Mouse (Mus musculus) CD4-positive, CD25-positive, alpha-beta regulatory T cell, adult 2 months (primary cell): ENCODE measurements around the gene Ahdc1.

ENCODE experiments used
- DNase-seq: peaks from one replicate; pipeline ENCODE4 v3.0.0-alpha.2; 2012; ENCODE audit warnings: low read depth, low spot score

The Ahdc1 gene

DNA sequence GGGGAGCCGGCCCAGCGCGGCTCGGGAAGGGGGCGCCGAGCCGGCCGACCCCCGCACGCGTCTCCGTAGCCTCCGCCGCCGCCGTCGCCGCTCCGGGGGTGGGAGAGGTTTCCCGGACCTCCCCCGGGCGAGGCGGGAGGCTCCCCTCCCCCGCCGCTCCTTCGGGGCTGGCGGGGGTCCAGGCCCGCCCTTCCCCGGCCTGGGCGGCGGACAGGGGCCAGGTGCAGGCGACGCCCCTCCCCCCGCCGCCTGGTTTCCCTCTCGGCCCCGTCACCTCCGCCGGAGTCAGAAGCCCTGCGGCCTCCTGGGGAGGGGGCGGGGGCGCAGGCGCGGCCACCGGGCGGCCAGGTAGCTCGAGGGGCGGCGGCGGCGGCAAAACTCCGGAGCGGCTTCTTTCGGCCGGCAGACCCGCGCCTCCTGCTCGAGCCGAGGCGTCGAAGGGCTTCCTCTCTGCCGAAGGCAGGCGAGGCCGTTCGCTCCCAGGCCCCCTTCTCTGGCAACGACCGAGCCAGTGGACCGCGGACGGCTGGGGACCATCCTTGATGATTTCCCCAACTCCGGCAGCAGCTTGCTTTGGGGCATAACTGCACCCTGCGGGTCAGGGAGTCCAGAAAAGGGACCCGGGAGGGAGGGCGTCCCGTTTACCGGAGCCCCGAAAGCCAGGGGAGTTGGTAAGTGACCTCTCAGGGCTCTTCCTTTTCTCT, 28.2 kb downstream of the Ahdc1 start:
- peak; percentile 46 for DNase-seq

DNA sequence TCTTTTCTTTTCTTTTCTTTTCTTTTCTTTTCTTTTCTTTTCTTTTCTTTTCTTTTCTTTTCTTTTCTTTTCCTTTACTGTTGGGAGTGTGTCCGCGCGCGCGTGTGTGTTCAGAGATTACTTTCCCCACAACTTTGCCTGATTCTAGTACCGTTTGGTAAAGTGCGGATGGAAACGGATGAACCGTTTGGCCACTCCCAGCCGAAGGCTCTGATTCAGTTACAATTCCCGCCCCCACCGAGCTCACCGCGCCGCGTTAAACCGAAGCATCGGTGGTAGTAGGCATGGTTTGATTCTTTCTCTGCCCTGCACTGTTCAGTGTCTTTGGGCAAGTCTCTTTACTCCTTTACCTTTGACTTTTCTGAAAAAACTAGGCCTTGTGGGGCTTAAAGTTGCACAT, 28.8 kb downstream of the Ahdc1 start:
- no peak for DNase-seq

DNA sequence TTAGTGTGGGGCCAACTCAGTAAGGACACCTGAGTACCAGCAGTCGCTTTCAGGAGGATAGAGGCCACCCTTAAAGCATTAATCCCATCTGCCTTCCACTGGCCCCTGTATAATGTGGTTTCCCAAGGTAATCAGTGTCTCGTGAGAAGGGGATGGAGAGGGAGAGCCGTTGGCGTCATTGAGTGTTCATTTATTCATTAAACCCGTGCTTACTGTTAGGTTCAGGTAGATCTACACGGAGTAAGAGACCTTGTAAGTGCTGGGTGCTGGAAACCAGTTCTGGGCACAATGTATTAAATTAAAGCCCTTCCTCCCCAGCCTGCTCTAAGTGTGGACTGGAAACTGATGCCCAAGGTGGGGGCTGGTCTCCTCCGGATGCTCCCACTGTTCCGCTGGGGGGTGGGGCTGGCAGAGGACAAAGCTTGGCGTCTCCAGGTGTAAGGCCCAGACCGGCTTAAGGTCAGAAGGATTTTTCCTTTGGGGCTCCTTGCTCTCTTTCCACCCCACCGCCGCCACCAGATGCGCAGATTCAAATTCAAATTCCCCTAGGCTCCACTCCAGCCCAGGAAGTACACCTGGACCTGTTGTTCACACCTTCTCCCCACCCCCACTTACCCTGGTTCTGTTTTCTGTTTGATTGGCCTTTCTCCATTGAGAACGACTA, 29.3 kb downstream of the Ahdc1 start:
- no peak for DNase-seq

- no peak for DNase-seq
These were observed 31.2 kb downstream of the Ahdc1 start for GRCm38 (mm10) chr4:133042244-133042643.

DNA sequence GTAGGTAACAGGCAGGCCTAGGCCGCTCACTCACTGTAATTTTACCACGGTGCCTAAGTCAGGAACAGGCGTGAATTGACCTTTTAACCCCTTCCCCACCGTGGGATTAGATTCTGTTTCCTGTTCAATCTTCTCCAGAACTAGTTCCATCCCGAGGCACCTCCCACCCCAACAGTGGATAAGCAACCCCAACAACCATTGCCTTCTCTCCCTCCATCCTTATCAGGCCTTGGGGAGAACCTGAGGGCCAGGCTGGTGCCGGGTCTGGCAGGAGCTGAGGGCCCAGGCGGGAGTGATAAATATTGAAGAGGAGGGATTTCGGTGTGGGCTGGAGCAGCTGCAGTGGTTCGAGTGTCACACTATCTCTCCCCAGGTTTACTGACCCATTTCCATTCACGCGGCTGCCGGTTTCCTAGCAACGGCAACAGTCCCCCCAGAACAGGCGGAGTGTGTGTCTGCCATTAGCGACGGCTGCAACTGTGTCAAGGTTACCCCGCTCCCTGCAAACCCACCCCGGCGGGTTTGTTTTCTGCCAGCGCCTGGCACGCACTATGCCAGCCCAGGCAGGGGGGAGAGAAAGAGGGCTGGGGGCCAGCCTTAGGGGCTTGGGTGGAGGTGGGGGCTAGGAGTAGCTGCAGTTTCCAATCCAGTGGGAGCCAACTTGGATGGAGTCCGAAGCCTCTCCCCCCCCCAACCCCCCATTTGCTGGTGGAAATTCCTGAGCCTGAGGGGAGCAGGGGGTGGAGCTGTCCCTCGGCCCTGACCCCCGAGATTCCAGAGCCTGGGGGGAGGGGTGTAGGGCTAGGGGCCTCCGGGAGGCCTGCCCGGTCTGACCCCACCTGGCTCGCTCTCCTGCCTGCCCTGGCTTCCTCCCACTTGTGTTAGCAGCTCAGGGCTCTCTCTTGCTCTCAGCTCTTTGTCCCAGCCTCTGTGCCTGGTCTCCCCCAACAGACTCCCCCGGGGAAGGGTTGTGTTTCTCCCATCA, 31.9 kb downstream of the Ahdc1 start:
- DNase-seq, result no peak

DNA sequence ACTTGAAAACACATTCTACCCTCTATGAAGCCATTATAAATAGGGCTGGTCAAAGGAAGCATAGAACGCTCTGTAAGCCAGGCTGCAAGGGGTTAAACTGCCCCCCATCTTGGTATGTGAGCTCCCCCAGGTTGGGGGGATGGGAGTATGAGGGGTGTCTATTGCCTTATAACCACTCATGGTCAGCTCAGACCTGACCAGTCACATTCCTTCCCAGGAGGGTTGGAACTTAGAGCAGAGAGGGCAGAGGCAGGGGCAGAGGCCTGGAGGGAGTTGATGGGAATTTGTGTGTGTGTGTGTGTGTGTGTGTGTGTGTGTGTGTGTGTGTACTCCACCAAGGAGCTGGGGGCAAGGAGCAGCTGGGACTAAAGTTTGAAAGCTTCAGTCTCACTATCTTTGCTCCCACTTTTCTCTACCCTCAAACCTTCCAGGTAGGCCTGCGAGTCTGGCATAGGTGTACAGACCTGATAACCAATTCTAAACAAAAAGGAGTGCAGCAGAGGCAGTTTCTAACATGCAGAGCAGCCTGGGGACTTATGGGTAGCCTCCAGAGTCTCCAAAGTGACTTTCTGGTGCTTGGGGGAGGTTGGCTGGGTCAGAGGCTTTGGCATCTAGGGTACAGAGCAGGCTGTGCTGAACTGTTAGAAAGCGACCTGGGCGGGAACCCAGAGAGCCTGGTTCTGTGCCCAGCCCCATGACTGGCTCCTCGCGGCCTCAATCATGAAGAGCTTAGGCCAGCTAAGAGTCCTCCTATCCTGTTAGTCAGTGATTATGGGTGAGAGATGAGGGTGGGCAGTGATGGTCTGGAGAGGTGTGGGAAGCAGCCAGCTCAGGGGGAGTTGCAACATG, 33.0 kb downstream of the Ahdc1 start:
- DNase-seq, result no peak

DNA sequence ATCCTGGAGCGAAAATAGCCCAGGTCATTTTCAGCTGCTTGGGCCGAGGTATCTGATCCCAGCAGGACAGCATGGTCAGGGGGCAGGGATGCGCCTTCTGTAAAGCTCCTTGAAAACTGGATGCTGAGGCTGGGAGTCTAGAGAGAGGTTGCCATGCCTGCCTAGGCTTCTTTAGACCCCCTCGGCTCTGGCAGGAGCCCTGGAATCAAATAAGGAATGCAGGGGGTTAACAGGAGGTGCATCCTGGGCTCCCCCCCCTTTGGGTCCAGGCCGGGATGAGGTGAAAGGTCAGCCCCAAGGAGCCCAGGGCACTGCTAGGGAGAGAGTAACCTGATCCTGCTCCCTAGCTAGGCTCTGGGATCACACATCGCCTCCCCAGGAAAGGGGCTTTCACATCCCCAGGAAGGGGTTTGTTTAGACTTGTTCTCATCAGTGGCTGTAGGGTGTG, 33.6 kb downstream of the Ahdc1 start:
- DNase-seq, result no peak

GRCm38 (mm10) chr4:133045771-133046474, 34.9 kb downstream of the Ahdc1 start:
- no peak for DNase-seq

DNA sequence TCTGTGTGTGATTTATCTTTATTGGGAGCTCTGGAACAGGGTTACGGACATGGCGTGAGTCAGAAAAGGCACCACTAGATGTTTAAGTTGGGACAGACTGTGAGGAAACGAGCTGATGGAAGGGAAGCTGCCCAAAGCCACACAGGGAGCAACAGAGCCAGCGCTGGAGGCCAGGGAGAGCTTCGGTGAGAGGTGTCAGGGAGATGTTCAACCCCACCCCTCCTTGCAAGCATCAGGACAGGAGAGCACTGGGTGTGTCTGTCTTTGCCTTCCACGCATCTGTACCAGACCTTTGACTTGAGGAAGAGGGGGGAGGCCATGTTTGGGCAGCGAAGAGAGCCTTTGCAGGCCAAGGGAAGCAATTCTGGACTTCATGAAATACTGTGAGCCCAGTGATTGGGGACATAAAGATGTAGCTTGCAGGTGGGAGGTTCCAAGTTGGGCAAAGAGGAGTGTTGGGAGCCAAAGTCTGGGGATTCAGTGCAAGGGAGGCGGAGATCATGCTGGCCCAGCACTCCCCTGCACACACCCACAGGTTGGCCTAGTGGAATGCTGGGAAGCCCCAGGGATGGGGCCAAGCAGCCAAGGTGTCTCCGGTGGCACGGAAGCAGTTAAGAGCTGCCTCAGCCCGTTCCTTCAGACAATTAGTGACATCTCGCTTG, 35.8 kb downstream of the Ahdc1 start:
- DNase-seq, result no peak

DNA sequence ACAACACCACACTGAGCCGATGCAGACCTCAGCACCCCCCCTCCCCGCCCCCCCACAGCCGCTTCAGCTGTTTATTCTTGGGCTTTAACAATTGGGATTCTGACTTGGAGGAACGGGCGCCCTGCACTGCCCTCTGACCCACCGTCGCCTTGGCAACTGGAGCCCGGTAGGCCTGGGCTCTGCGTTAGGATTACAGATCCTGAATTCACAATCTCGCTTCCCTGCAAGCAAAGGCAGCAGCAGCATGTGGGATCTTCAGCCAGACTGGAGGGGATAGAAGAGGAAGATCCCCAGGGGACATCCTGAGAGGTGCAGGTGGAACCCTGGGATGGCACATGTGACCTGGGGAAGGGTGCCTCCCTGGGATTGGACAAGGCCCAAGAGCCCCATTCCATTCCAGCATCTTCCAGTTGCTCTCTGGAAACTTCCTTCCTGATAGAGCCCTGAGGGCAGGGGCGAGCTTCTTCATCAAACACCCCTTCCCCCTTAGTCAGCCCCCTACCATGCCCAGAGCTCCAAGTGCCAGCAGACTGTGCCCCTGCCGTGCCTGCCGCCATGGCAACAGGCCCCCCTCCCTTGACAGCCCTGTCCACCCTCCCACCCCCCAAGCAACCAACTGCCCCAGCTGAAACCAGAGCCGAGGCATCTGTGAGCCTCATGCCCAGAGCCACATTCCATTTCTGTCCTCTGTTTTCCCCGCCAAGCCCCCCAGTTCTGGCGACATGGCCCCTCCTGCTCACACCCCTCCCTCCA, 36.5 kb downstream of the Ahdc1 start:
- no peak for DNase-seq

DNA sequence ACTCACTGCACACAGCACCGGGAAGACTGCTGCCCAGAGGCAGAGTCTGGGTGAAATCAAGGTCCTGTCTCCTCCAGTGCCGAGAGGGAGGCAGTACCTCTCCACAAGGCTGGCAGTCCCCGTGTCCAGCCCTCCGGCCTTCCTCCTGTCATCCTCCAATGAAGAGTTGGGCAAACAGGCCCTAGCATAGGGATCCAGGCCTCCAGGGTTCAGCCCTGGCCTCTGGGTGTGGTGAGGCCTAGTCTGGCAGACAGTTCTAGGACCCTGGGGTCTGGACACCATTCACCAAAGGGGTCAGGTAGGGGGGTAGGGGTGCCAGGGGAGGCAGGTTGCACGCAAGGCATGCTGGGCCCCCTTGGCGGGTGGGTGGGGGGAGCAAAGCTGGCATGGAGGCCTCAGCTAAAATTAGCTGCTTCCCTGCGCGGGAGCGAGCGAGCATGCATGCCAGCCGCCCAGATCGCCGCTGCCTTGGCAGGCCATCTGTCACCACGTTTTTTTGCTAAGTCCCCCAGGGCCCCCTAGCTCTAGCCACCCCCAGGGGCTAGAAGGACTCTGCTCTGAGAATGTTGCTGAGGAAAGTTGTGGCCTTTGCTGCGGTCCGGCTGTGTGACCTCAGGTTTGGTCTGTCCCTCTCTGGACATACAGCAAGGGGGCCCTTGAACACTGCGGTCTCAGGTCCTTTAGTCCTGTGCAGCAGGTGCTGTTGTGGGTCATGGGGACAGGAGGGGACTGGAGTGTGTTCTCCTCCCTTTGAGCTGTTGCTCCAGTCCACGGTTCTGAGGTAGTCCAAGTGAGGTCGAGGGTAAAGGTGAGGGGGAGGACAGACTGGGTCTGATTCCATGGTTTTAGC, 38.2 kb downstream of the Ahdc1 start:
- no peak for DNase-seq

DNA sequence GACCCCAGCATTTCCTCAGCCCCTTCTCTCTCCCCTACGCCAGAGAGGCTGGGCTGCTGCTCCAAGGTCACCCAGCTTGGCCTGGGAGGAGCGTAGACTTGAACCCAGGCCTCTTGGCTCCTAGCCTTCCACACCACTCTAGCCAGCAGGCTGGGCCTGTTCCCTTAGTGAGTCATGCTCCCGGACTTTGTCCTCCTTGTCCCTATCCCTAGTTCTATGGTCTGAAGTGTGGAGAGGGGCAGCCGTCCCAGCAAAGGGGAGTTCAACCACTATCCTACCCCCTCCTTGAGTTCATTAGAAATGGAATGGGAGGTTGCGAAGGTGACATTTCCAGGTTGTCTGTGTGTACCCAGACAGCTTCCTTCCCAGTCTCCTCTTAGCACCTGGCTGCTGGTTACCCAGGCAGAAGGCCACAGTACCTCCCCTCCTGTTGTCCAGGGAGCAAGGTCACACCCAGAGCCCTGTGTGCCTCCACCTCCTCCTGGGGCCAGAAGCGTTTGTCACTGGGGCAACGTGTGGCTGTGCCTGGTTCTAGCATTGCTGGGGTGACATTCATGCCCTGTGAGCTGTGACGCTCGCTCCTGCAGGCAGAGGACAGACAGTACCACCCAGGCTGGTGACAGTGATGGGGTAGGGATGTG, 39.3 kb downstream of the Ahdc1 start:
- DNase-seq, result no peak

DNA sequence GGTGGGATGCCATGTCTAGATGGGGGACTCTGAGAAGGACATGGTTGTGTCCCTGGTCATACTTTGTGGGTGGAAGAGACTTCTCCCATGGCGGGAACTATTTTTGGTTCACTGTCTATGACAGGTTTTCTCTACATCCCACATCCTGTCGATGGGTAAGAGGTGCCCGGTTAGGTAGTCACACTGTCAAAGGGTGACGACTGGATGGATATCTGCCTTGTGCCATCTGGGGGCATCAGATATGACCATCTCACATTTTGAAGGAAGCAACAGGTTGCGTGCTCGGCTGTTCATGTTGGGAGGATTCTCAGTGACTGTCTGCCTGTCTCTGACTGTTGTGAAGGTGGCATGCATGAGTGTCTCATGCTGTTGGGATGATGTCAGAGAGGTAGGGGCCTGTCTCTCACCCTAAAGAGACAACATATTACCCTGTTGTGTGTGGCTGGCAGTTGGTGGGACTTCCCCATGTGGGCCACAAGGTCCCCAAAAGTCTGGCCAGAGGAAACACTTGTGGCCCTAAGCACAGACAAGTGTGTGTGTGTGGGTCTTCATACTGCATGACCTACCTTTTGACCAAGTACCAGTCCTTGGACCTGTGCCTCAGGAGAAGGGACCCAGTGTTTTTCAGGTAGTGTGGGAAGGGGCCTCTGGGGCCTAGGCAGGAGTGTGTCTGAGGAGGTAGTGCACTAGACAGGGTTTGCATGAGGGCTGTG, 39.9 kb downstream of the Ahdc1 start:
- DNase-seq, result peak; percentile 48

DNA sequence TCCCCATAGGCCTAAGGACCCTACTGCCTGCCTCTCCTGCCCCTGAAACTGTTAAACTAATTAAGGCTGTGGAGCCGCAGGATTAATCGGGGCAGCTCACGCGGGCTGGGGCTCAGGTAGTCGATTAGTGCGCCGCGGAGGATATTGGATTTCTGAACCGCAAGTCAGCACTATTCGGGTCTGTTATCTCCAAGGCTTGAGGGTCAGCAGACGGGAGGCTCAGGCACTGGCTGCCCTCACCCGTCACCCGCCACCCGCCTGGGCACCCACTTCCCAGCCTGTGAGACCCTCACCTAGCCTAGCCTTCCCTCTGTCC, 40.4 kb downstream of the Ahdc1 start:
- DNase-seq, result no peak

- DNase-seq, result no peak
These were observed 41.1 kb downstream of the Ahdc1 start for GRCm38 (mm10) chr4:133052029-133052745.

DNA sequence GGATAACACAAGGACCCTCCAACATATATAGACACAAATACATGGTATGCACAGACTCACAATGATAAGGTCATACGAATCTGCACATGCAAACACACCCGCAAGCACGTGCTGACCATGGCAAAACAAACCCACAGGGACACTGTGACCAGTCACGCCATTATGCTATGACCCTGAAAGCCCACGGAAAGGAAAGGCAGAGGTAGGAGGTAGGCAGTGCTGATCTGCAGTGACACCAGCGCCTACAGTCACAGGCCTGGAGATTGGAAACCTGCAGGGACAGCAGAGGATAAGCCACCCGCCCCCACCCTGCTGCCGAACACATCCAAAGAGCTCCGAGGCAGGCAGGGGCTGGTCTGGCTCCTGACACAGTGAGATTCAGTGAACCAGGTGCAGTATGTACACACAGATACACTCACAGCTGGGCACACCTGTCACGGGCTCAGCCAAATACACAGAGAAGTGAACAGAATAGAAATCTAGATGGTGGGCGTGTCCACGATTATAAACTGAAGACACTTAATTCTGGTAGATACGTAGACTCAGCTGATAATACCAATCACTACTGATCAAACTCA, 42.0 kb downstream of the Ahdc1 start:
- DNase-seq, result no peak
